Mouse (Mus musculus): ENCODE measurements around the gene Cd101.

Cd101 gene

DNA sequence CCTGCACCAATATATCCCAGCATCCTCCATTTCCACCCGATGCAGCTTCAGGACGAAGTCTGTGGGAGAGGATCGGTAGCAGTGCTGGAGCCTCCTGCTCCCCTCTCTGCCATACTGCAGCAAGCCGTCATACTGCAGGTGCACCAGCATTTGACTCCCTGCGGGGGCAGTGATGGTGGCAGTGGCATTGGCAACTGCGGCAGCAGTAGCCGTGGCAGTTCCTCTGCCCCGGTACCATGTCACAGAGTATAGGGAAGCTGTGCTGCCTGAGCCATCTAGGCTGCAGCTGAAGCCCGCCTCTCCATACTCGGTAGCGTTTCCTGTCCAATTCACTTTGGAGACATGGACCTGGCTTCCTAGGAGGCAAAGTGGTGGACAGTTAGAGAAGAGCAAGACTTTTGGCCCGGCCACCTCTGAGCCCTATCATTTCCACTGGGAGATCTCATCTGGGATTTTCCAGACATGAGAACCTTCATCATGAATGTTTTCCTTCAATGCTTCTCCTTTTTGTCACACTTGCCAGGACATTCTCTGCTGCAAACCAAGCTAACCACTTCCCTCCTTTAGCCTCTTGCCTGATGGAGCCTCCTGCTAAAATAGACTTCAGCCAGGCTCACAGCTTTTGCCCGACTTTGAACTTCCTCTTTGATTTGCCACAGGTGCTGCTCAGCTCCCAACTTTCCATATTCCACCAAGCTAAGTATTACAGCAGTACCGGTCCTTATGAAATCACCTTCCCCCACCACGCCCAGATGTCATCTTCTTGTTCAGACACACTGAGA is 25.6 kb downstream of the Cd101 start:
- no peak for DNase-seq

DNA sequence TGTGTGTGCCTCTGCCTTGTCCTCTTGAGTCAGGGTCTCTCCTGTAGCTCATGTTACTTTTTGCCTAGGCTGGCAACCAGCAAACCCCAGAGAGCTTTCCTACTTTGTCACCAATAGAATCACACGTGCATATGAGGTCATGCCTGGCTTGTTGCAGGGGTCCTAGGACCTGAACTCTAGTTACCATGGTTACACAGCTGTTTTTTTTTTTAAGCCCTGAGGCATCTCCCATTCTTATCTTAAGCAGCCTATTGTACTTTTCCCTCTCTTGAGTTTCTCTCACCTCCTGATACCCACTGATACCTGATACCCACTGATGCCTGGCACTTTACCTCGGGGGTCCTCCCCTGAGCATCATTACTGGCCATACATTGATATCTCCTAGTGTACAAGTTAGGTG is 29.6 kb downstream of the Cd101 start:
- DNase-seq = no peak

DNA sequence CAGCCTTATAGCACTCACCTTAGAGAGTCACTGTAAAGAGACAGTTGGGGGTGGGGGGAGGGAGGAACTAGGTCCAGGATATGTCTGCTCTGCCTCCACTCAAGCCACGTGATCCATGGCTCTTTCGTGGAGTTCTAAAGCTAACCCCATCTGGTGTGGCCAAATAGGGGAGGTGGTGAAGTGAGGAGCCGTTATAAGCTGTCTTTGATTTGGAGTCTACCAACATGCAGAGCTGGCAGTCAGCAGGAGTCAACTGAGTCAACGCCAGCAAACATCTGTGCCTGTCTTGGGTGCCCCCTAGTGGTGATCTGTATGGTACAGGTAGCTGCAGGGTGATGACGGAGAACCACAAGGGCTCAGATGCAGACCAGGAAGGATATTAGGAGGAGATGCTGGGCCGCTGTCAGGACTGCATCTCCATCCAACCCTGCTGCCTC is 30.4 kb downstream of the Cd101 start:
- peak; percentile 44 to 76 for DNase-seq

DNA sequence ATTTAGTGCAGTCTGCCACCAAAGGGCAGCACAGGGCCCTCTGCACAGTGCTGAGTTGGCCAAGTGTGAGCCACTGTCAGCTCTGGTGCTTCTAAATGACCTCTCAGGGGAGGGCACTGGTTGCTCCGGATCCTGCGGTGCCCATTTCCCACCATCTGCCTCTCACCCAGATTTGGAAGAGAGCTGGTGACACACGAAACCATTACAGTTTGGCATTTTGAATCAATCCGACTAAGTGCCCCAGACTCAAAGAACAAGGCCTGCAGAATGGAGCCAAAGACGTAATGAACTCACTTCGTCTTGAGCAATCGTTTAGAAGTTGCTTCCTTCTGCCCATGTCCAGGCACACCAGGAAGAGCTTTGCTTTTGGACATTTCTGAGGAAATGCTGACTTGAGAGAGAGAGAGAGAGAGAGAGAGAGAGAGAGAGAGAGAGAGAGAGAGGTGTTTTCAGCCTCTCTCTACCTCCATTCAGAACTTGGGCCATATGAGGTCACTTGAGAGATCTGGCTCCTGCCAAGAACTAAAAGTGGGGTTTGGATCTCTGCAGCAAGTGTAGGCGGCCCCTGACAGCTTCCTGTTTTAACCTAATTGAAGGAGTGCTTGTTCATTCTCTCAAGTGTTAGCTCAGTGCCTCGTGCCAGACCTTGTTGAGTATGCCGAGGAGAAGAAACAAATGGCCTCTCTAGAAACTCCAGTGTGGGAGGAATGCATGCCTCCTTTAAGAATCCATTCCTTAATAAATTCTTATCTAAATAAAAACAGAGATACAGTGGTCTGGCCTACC is 31.4 kb downstream of the Cd101 start:
- DNase-seq = no peak

DNA sequence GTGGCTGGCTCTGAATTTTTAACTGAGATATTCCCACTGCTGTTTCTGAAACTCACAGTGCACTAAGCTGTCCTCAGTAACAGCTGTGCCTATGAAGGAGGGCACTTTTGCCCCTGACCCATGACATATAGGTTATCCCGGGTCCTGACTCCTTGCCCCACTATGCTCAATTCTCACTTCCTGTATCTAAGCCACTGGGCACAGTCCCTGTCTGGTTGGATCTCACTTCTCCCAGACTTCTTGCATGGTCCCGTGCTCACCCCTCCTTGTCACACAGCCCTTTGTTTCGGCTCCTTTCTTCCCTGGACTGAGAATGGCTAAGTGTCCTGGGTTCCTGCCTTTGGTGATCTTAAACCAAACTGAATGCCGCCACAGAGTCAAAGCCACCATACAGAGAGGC is 35.1 kb downstream of the Cd101 start:
- DNase-seq = no peak

DNA sequence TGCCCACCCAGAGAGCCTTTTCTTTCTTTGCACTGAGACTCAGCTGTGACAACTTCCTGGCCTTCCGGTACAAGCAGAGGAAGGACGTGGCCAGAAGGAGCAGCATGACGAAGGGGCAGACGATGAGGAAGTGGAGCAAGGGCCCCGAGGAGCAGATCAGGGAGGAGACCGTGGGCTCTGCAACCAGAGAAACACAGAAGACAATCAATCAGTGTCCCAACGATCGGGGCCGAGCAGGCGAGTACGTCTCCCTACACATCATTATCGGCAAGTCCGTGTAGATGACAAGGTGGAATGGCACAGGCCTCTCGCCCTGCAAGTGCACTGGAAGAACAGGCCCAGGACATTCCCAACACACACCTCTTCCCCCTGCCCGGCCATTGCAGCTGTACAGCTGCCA is 35.6 kb downstream of the Cd101 start:
- no peak for DNase-seq

DNA sequence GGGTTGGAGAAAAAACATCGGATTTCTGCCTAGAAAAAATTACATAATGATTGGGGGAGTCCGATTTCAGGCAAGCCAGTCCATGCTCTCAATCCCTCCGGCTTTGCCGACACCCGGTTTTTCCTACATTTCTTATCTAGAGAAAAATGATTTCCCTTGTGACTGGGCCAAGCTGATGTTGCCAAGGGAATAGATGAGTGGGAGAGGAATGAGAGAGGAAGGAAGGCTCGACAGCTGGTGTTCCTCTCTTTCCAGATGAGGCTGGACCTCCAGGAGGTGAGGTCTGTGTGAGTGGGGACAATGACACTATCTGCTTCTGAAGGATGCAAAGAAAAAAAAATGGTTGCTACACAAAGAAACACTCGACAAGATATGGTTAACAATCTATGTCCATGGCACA is 36.2 kb downstream of the Cd101 start:
- no peak for DNase-seq

DNA sequence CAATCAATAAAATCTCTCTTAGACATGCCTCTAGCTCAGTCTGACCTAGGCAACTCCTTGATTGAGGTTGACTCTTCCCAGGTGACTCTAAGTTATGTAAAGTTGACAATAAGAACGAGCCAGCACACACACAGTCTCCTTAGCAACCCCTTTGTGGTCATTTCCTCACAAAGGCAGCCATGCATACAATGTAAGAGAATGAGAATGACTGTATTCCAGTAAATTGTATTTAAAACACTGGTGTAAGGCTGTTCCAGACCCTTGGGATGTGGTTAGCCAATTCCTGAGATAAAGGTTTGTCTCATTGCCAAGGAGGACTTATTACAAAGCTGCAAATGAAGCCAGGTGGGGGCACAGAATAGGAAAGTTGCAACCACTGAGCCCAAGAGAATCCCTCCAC is 39.1 kb downstream of the Cd101 start:
- DNase-seq = no peak

DNA sequence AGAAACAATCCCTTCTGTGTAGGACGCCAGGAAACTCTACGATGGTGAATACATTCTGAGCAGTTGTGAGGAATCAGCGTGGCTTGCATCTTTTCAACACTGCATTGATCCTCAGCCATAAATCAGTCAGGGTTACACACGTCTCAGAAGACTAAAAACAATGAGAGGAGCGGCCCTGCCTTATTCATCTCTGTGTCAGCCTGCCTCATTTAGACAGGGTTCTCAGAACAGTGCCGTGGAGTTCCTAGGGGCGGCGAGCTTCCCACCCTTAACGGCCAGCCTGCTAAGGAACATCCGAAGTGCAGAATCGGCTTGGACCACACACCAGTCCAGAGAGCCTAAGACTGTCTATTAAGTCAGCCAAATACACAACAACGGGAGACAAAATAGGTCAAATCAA is 39.9 kb downstream of the Cd101 start:
- peak in 1 of 2 experiments; percentile 17 for DNase-seq

DNA sequence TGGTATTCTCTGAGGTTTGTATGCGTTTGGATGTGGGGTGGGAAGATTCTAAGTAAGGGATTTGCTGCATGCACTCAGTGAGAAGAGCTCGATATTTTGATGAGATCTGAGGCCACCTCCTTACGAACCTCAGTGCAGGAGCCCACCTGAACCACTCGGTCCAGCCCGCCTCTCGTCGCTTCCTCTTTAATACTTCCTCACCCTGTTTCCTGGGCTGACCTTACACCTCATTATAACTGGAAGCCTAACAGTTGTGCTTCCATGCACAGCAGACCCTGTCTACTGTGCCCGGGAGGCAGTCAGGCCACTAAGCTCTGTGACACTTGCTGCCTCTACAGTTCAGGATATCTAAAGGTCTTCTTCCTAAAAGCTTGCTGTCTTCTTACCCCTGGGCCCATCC is 50.1 kb downstream of the Cd101 start:
- DNase-seq = no peak

DNA sequence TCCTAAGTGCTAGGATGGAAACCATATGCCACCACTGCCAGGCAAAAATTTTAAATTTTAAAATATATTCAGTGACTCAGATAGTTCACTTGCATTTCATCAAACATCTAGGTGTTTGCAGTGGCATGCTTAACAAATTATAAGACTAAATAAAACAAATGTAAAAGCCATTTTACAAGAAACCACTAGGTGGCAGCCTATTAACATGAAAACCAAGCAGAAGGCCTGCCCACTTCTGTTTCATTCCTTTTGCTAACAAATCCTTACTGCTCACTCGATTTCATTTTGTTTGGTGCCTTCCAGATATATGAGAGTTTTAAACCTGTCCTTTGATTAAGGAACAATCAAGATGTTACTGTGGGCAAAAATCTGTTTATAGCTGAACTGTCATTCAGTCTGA is 55.5 kb downstream of the Cd101 start:
- peak in 1 of 2 experiments; percentile 14 for DNase-seq

DNA sequence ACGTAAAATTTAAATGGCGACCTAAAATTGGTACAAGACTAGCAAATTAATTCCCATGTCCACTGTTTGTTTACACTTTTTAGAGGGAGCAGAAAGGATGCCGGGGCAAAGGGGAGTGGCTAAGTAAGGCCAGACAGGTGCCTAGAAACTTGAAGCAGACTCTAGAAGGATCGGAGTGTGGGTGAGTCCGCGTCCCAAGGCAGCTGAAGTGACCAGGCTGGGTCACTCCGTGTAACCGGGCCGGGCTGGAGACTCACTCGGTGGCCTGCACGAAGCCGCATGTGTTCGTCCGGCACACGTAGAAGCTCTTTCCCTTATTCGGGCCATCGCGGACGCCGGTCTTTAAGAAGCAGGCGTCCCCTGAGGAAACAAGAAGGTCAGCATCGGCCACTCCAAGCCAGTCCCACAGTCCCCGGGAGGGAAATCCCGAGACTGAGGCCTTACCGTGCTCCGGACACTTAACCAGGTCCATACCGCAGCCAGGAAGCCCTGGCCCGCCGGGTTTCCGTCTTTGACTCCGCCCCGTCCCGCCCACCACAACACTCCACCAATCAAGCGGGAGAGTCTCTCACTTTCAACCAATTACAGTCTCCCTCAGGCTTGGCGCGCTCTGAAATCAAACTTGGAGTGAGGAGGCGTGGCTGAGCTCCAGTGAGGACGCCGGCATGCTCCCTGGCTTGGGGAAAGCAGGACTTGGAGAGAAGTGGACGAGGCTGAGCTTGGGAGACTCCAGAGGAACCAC is 60.0 kb downstream of the Cd101 start, which contains the start of gene Ttf2:
TSS of gene Ttf2 (minus strand) at position 488 of the 742 bp plus-strand sequence.
- DNase-seq = peak; percentile 93 to 94

DNA sequence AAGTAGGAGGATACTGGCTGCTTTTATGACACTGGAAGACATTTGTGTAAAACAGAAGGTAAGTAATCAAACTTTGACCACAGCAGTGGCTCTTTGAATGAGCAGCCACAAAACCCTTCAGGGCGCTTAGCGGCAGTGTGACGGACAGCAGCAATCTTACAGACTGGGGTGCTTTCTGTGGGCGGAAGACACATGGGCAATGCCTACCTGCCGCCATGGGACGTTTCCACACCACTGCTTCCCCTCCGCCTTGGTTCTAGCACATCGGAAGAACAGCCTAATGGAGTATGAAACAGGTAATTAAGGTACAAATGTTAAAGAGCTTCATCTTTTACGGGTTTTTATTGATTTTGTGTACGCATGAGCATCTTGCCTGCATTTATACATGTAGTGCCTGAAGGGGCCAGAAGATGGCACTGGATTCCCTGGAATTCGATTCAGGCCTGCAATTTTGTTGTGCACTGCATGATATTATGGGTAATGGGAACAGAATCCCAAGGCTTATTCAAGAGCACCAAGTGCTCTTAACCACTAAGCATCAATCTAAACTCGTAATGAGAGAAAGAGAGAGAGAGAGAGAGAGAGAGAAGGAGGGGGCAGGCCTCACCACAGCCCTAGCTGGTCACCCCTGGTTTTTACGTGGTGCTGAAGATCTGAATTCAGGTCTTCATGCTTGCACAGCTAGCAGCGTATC is 65.4 kb downstream of the Cd101 start:
- peak; percentile 40 to 68 for DNase-seq

DNA sequence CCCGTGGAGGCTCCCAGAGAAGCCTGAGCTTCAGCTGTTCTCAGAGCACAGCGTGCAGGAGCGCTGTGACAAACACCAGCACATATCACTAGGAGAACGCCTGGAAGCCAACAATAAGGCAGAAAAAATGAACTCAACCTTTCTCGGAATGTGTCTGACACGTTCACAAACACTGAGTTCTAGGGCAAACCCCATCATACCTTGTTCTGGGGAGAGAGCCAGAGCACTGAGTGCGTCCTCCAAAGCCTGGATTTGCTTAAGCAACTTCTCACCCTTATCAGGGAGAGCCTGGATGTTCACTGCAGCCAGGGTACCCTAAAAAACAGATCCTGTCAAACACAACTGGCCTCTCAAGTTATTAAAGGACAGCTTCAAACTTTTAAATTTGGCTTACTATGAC is 67.9 kb downstream of the Cd101 start:
- DNase-seq = no peak

DNA sequence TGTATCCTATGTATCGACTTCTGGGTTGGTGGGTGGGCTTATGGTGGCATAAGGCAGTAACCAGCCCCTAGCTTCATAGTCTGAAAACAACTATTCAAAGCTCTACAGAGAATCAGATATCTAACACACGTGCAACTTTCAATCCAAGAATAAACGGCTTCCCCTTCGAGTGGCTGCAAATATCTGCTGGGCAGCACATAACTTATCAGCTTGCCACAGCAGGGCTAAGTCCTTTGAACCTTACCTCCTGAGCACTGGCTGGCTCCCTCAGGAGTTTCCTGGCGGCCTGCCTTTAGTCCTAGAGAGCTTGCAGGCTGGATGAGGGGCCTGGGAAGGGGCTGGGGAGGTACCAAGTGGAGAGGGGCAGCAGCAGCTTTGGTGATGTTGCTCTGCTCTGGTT is 68.3 kb downstream of the Cd101 start:
- DNase-seq = no peak

DNA sequence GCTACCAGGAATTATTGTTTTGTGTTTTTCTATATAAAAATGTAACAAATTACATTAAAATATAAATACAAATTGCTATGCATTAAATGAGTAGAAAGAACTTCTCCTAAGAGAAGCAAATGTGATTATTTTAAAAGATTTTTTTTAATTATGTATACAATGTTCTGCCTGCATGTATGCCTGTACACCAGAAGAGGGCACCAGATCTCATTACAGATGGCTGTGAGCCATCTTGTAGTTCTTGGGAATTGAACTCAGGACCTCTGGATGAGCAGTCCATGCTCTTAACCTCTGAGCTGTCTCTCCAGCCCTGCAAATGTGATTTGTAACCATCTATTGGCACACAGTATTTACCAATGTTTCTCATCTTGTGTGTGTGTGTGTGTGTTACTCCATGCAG is 74.7 kb downstream of the Cd101 start:
- DNase-seq = no peak

DNA sequence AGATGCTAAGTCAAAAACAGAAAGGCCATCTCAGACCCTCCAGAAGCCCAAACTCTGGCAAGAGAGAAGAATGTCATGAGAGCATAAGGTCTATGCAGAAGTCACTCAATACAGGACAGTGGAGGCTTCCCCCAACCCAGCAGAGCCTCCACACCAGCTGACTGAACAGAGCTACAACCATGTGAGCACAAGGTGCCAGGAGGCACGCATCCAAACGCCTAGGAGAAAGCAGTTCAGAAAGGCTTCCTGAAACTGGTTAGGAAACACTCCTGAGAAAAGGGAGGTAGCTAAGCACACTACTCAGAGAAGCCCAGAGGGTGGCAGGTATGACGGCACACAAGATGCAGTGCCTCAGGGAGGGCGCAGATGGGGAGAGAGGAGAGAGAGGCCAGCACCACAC is 77.8 kb downstream of the Cd101 start:
- DNase-seq = peak; percentile 38 to 60

DNA sequence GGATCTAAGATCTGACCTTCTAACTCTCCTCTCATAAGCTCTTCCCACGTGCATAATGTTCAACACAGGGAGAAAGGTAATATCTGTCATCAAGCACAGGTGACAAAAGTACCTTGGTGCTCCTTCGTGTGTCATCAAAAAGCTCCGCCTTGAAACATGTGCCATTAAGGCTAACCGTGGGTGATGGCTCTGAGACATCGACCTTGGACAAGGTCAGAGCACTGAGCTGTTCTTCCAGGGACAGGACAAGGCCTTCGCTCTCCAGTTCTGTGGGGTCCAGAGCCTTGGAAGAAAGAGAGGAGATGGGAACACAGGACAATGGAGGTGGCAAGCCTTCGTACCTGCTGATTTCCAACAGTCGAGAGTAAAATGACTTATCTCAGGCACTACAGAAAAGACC is 82.1 kb downstream of the Cd101 start:
- DNase-seq = no peak
